Mouse (Mus musculus): Measurements from ENCODE around the gene Fbxo3.
A peak's percentile ranks its signal among the peaks of the same experiment; 100 is the strongest.
"Not testable (repeated sequence)": the region's sequence is repeated elsewhere in the genome, so short reads cannot be mapped to it uniquely, and the experiment has no call there.

The Fbxo3 gene

DNA sequence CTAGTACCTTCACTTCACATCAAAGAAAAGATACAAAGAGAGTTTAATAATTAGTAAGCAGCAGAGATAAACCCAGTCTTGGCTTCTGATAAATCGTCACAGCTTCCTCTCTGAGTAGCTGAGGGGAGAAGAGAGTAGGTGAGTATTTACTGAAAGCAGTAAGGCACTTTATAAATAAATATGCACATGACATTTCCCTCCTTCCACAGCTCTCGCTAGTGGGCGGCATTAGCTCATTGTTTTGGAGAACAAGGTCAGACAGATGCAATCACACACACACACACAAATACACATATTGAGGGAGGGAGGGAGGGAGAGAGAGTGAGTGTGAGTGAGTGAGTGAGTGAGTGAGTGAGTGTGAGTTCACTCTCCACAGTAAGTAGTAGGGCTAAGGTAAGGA is 8.8 kb downstream of the Fbxo3 start:
- DNase-seq (ENCODE audit: low spot score in 2 of 2), result no peak

DNA sequence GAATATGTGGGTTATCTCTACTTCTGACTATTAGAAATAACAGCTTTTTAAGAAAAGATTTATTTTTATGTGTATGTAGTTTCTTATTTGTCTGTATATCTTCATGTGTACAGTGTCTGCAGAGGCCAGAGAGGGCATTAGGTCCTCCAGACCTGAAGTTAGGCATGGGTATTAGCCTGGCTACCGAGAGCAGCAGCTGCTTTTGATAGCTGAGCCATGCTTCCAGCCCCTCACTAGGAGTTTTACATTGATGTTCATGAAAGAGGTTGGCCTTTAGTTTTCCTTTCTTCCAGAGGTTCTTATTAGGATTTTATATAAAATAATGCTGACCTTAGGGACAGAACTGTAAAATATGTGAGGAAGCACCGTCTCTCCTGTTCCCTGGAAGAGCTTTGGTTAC is 10.7 kb downstream of the Fbxo3 start:
- no peak for DNase-seq (ENCODE audit: low spot score in 2 of 2)

DNA sequence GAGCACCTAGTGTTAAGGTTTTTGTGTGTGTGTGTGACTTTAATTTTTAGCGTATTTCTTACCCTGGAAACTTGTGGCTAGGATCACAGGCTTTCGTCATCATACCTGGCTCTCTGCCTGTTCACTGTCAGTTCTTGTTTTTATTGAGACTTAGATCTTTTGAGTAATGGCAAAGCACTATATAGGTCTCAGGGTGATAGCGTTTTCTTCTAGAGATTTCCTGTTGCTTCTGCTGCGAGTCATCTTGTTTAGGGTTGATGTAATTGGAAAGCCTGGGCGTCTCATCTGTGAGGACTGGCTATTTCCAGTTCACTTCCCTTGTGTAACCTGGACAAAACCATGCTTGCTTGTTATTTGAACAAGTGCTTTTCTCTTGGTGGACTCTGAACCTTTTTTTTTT is 14.1 kb downstream of the Fbxo3 start:
- DNase-seq (ENCODE audit: low spot score in 2 of 2), result no peak

DNA sequence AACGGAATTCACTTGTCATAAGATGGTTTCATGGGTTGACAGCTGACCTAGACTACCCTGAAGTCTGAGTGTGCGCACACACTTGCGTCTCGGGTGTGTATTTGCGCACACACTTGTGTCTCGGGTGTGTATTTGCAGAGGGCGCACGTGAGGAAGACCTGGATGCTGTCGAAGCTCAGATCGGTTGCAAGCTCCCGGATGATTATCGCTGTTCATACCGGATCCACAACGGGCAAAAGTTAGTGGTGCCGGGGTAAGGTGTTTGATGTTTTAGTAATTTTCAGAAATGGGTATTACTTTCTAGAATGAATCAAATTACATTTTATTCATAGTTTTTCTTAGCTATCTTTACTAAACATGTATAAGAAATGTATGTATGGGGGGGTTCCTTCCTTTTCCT is 15.2 kb downstream of the Fbxo3 start:
- no peak for DNase-seq (ENCODE audit: low spot score in 2 of 2)

DNA sequence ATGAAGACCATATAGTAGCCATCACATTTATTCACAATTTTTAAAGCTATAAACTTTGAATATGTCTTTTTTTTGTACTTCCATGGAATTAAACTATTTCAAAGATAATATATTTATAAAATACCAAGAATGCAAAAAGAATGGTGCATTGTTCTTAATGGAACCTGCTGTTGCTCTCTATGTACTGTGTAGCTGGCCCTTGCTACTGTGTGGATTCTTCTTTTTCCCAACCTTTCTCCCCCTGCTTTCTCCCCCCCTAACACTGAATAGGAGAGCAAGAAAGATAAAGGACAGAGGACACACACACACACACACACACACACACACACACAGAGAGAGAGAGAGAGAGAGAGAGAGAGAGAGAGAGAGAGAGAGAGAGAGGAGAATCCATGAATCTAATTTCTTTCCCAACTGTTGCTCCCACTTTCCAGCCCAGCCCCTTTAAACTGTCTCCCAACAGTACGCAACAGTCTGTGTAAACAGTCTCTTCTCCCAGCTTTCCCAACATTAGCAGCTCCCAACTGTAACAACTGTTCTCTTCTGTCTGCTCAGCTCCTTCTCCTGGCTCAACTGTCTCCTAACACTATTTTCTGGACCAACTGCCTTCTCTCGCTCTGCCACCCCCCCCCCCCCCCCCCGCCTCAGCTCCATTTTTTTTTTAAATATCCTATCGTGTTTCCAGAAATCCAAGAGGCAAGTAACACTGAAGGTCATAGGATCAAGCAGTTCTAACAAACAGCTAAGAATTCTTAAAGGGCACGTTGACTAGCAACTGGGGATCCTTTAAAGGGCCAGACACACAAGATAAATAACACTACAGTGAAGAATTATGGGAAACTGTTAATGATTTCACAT is 16.3 kb downstream of the Fbxo3 start:
- DNase-seq (ENCODE audit: low spot score in 2 of 2), result no peak

DNA sequence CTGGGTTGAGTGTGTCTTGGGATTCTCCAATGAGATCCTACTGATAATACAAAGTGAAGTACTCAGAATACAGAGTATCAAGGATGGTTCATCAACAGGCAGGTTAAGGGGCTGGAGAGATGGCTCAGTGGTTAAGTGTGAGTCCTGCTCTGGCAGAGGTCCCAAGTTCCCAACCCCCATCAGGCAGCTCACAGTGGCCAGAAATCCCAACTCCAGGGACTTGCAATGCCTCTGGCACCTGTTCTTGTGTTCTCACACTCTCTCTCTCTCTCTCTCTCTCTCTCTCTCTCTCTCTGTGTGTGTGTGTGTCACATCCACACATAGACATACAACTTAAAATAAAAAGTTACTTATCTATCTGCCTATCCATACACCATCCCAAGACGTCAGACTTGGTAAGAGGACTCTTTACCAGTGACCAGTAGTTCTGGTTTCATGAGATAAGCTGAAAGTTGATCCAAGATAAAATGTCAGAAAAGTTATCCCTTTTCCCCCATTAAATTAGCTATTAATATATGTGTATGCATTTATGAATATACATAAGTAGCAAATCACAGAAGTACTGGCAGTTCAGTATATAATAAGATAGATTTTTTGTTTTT is 17.1 kb downstream of the Fbxo3 start:
- no peak for DNase-seq (ENCODE audit: low spot score in 2 of 2)

DNA sequence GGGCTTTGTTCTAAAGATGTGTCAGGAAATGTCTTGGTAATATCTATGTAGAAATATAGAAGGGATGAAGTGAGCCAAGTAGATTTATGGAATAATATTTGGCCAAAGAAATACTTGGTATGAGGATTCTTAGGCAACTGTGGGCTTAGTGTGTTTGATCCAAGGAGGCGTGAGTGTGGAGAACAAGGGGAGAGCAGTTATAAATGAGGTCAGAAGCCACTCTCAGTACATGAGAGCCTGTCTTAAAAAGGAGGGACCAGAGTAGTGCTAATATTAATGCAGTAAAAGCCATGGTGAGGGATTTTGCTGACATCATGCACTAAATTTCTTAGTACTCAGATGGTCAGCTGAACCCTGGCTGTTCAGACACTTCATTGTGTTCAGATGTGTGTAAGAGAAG is 30.9 kb downstream of the Fbxo3 start:
- no peak for DNase-seq (ENCODE audit: low spot score in 2 of 2)

DNA sequence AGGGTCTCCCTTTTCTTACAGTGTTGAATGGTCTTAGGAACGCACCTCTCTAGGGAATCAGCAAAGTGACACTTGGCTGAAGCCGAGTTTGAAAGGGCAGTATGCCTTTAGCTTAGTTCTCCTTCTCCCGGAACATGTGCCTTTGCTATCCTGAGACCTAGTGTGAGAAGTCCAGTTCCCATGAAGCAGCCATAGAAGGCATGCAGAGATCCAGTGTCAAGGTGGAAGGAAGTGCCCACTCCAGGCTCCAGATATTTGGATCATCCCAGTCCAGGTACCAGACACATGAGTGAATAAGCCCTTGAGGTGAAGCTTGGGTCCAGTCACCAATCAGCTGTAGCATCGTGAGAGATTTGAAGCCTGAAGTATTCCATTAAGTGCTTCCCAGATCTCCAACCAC is 31.4 kb downstream of the Fbxo3 start:
- no peak for DNase-seq (ENCODE audit: low spot score in 2 of 2)

DNA sequence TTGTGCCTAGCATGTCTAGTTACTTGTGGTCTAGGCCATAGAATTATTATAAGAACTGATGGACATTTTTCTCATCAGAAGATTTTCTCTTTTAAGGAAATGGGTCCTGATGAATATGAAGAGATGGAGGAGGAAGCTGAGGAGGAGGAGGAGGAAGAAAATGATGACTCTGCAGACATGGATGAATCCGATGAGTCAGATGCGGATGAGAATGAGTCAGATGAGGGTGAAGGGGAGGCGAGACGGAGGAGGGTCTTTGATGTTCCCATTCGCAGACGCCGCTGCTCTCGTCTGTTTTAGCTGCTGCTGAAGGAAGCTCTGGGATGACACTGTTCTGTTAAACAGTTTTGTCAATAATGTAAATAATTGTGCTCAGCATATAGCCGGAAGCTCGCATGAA is 32.3 kb downstream of the Fbxo3 start:
- DNase-seq (ENCODE audit: low spot score in 2 of 2), result no peak

DNA sequence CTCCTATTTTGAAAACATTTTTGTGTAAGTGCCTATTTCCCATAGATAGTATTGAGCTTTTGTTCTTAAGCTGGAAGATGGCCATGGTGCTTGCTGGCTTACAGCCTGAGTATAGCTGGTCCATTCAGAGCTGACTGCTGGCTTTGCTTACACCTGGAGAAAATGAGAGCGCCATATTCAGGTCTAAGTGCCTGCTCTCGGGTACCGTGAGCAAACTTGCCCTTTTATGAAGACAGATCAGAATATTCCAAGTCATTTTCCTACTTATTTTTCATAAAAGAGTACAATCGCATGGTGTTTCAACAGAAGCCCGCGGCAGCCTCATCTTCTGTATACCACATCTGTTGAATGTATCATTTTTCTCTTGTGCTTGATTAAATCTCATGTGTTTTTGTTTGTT is 33.5 kb downstream of the Fbxo3 start:
- no peak for DNase-seq (ENCODE audit: low spot score in 2 of 2)

DNA sequence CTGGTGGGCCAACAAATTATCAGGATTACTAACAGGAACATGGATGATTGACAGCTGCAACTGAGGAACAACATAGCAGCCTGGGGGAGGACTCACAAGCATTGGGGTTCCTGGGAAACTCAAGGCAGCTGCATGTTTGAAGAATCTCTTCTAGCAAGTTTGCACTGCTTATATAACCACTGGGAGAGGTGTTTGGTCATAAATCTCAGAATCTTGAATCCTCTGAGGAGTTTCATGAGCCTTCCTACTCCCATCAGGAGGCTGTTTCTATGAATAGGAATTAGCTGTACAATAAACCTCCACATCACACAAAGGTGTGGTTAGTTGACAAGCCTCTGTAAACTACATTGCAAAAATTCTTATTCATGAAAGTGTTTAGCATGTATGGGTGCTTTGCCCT is 35.1 kb downstream of the Fbxo3 start:
- no peak for DNase-seq (ENCODE audit: low spot score in 2 of 2)

DNA sequence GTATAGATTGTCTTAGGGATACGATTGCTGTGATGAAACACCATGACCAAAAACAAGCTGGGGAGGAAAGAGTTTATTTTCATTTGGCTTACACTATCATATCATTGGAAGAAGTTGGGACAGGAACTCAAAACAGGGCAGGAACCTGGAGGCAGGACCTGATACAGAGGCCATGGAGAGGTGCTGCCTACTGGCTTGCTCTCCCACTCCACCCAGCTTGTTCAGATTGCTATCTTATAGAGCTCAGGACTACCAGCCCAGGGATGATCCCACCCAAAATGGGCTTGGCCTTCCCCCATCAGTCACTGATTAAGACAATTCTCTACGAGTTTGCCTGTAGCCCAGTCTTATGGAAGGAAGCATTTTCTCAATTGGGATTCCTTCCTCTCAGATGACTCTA is 36.6 kb downstream of the Fbxo3 start:
- no peak for DNase-seq (ENCODE audit: low spot score in 2 of 2)

DNA sequence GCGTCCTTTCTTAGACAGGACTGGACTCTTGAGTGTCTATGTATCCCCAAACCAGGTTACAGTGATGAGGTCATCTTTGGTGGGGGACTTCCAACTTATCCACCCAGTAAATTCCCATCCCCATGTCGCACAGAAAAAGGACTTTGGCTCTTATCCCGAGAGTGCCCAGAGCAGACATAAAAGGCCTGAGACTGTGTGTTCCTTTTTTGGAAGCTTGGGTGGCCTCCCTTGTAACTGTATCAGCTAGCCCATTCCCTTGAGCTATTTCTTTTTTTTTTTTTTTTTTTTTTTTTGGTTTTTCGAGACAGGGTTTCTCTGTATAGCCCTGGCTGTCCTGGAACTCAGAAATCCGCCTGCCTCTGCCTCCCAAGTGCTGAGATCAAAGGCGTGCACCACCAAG is 38.0 kb downstream of the Fbxo3 start, which contains the start of gene Gm10912:
Gene Gm10912 (plus strand): TSS at position 301 of the 400 bp plus-strand sequence.
- not testable (repeated sequence) for DNase-seq (ENCODE audit: low spot score in 2 of 2)

DNA sequence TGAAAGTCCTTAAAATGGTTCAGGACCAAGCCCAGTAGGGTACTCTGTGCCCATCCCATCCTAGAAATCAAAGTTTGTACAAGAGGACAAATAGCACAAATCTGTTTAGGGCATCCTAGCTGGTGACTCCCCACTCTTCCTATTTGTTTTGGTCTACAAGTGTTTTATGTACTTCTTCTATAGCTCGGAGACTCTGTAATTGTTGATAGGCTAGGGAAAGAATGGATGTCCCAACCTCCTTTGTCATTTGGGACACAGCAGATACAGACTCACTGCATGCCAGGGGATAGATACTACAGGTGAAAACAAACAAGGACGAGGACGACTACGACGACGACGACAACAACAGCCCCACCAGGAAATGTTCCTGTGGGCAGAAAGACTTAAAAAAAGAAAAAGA is 40.9 kb downstream of the Fbxo3 start, which contains the start of gene Gm10799:
Gene Gm10799 (minus strand): TSS at position 101 of the 400 bp plus-strand sequence.
- DNase-seq (ENCODE audit: low spot score in 2 of 2), result not testable (repeated sequence)

DNA sequence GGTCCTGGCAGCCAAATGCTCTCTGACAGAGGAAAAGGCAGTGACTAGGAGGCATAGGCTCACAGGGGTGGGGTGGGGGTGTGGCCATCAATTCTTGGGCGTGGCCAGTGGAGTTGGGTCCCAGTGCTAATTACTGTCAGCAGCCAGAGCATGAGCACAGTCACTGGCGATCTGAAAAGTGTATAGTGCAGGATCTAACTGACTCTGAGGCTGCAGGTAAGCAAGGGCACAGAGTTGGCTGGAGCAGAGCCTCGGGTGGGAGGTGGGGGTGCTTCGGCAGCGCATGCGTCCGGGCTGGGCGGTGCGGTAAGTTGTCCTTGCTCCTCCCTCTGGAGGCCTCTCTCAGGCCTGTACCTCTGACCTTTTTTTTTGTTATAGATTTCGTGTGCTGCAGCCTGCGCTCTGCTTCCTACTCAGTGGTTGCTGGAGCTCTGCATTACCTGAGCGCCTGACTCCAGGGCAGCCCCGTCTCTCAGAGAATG is 42.2 kb downstream of the Fbxo3 start, which contains the start of gene Cd59b:
Gene Cd59b (plus strand): TSS at position 146 of the 482 bp plus-strand sequence.
- DNase-seq (ENCODE audit: low spot score in 2 of 2), result peak; percentile 29 to 39

DNA sequence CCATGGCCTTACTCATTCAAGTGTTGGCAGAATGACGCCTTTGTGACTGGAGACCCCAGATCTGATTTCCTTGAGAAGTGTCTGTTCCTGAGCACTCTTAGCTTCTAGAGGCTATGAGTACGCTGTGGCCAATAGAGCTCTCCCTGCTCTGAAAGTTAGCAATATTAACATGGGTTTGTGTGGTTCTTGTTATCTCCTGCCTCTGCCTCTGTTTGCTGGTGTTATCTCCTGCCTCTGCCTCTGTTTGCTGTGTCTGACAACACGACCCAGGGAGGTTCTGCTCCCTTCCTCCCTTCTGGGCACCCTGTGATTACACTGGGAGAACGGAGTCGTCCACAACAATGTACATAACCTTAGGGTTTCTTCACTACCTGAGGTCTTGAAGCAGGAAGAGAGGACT is 50.8 kb downstream of the Fbxo3 start:
- DNase-seq (ENCODE audit: low spot score in 2 of 2), result not testable (repeated sequence)

DNA sequence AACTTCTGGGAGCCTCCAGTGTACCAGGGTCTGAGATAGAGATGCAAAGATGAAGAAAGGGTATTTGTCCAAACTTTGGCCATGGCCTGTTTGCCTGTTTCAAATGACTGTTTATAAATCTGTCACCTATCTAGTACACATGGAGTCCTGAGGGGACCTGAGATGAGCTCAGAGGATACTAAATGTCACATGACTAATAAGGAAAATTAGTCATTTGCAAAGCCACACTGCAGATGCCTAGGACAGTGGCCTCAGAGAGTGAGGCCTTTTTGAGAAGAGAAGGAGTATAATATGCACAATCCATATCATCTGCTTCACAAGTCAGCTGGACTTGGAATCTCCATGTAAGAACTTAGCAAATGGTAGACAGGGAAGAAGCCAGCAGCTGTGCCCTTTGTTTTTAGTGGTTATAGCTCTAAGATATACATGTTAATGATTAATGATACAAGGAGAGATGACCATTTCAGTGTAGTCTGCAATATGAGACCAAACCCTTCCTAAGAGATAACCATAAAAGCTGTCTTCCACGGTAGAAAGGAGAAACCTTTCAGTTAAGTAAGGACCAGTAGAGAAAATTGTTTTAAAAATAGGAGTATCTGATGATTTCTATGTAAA is 54.0 kb downstream of the Fbxo3 start:
- not testable (repeated sequence) for DNase-seq (ENCODE audit: low spot score in 2 of 2)

DNA sequence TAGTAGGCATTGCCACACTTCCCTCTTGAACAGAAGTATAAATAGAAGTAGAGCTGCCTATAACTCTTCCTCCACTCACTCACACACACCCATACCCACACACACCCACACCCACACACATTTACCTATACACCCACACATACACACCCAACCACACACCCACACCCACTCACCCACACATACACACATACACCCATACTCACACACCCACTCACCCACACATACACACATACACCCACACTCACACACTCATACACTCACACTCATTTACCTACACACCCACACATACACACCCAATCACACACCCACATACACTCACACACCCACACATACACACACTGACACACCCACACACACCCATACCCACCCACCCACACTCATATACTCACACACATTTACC is 55.0 kb downstream of the Fbxo3 start:
- DNase-seq (ENCODE audit: low spot score in 2 of 2), result no peak

DNA sequence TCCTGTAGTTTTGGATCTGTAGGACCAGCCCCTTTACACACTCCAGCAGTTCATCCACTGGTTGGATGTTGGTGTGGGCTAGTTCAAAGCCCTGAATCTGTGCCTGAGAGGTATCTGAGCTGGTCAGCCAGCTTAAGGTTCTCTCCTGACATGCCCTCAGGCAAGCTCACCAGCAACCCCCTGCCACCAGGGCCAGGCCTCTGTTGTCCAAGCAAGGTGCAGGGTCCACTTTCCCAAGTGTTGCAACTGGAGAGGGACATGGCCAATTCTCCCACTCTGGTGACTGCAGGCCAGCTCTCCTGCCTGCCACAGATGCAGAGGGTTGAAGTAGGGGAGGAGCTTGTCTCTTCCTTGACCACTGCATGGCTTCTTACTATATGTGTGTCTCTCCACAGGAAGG is 56.5 kb downstream of the Fbxo3 start:
- not testable (repeated sequence) for DNase-seq (ENCODE audit: low spot score in 2 of 2)

DNA sequence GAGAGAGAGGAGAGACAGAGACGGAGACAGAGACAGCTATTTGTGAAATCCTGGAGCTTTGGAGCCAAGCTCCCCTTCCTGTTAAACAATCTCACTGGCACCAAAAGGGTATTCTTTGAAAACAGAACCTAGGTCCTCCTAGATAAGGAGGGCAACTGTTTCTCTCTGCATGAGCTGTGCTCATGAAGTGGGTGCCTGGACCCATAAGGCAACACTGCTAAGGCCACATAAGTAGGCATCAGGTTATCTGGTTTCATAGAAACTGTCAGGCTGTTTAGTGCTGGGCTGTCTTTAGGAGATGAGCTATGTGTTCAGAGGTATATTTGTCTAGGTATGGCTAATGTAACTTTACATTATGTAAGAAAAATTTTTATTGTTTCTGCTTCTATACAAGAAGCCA is 60.0 kb downstream of the Fbxo3 start:
- not testable (repeated sequence) for DNase-seq (ENCODE audit: low spot score in 2 of 2)

DNA sequence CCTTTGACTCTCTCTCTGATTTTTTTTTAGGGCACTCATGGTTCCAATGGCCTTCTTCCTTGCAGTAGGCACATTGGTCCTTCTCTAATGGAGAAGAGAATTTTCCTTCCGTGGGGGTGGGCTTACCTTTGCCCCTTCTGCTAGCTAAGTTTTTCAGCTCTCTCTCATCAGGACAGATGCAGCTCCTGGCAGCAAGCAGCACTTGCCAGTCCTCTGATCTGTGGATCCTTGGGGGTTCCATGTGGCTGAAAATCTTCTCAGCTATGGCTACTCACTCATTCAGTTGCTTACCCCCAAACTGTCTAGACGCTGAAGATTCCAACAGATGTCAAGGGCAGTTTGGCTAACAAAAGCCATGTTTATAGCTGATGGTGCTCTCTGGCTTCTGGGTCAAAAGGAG is 65.8 kb downstream of the Fbxo3 start:
- DNase-seq (ENCODE audit: low spot score in 2 of 2), result no peak

DNA sequence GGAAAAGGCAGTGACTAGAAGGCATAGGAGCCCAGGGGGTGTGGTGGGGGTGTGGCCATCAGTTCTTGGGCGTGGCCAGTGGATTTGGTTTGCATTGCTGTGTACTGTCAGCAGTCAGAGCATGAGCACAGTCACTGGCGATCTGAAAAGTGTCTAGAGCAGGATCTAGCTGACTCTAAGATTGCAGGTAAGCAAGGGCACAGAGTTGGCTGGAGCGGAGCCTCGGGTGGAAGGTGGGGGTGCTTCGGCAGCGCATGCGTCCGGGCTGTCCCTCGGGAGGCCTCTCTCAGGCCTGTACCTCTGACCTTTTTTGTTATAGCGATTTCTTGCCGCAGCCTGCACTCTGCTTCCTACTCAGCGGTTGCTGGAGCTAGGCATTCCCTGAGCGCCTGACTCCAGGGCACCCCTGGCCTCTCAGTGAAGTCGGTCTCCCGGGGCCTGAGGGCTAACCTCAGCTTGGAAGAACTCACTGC is 68.3 kb downstream of the Fbxo3 start, which contains the start of gene Cd59a:
Gene Cd59a (plus strand): TSS at position 61 of the 473 bp plus-strand sequence.
- peak; percentile 87 to 91 for DNase-seq (ENCODE audit: low spot score in 2 of 2)
